Mouse (Mus musculus): Measurements from ENCODE around the gene Bmp5.
"Not testable (repeated sequence)": the region's sequence is repeated elsewhere in the genome, so short reads cannot be mapped to it uniquely, and the experiment has no call there.

Gene Bmp5

GRCm38 (mm10) chr9:75775129-75775845 is at the start of gene Bmp5:
TSS of gene Bmp5 (plus strand) at chr9:75775364.
- DNase-seq: no peak

DNA sequence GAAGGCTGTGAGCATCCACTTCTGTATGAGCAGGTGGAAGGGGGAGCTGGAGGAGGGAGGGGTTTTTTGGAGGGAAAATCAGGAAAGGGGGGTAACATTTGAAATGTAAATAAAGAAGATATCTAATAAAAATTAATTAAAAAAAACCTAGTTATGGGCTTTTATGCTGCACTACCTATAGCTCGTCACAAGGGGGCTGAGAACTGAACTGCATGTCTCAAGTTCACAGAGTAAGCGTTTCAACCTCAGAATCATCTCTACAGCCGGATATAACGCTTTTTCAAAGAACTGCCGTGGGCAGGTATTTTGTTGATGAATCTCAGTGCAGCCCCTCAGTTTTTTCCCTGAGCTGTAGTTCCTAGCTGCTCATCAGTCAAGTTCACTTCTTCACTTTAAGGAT is 15.1 kb upstream of the Bmp5 start:
- DNase-seq: no peak

- no peak for DNase-seq
Observed at GRCm38 (mm10) chr9:75761567-75761966, 13.6 kb upstream of the Bmp5 start.

GRCm38 (mm10) chr9:75762487-75762886 is 12.7 kb upstream of the Bmp5 start:
- DNase-seq: no peak

- DNase-seq: no peak
Observed at GRCm38 (mm10) chr9:75764792-75765191, 10.4 kb upstream of the Bmp5 start.

DNA sequence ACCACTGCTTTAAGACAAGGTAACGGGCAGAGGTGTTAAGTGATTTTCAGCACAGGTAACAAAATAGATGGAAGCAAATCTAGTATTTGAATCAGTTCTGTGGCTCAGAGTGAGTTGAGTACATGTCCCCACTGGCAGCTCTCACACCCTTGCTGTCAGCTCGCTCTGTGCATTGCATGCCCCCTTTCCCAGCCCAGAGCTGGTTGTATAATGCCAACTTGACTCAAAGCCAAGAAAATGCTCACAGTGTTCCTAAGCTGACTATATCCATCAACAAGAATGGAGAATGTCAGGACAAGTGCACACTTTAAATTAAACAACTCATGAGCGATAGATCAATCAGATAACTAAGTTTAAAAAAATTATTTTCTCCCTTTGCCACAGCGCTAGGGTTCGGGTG is 8.6 kb upstream of the Bmp5 start:
- no peak for DNase-seq

DNA sequence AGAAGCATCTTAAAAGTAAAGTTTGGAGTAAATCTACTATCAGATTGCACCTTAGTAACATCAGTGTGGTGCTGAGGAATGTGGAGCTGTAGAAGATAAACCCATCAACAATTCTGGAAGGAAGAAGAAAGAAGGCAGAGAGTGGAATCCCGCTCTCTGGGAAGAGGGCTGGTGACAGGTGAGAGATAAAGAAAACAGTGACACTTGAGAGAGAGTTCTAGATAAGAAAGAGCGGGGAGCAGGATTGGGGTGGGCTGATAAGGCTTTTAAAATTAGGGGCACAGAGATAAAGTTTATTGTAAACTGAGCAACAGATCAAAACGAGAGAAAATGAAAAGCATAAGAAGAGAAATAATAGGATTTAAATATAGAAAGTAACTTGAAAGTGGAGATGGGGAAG is 6.1 kb upstream of the Bmp5 start:
- DNase-seq: no peak

DNA sequence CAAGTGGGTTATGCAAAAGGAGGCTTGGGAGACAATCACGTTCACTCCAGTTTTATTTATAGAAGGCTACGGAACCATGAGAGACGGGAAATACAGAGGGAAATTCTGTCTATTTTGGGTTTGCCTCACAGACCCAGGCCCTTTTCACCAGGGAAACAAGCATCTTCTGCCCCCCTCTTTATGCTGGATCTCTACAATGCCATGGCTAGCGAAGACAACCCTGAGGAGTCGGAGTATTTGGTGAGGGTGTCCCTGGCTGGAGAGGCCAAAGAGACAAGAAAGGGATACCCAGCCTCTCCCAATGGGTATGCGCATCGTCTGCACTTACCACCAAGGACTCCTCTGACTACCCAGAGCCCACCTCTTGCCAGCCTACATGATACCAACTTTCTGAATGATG is 989 bp downstream of the Bmp5 start:
- no peak for DNase-seq

- no peak for DNase-seq
Observed at GRCm38 (mm10) chr9:75778762-75779346, 3.7 kb downstream of the Bmp5 start.

DNA sequence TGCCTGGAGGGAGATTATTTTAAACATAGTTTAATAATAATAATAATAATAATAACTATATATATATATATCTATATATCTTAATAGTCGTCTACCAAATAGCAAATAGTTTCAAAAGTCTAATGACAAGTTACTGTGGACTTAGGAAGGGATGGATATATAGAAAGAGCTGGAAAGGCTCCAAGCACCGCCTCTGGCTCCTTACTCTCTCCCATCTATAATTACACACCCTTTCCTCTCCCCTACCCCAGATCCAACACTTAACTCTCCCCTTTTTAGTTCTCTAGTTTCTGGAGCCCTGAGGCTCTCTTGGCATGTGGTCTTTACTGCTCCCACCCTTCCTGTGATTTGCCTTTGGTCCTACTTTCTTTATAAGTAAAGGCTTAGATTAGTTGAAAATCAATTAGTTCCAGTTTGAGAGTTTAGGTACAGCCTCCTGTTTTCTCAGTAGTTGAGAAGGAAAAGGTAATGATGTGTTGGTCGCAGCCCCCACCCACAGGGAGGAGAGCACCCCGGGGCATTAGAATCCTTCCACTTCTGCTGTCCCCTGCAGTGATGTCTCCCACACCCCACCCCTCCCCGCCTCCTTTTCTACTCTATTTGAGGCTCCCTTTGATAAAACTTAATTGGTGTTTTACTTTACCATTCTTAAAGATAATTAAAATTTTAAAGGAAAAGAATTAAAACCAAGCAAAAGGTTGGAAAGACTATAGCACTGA is 5.6 kb downstream of the Bmp5 start:
- DNase-seq: no peak

- DNase-seq: no peak
Observed at GRCm38 (mm10) chr9:75781600-75781999, 6.4 kb downstream of the Bmp5 start.

GRCm38 (mm10) chr9:75783573-75783972 is 8.4 kb downstream of the Bmp5 start:
- peak in 1 of 2 experiments; percentile 3 for DNase-seq

GRCm38 (mm10) chr9:75785959-75786358 is 10.8 kb downstream of the Bmp5 start:
- DNase-seq: no peak

DNA sequence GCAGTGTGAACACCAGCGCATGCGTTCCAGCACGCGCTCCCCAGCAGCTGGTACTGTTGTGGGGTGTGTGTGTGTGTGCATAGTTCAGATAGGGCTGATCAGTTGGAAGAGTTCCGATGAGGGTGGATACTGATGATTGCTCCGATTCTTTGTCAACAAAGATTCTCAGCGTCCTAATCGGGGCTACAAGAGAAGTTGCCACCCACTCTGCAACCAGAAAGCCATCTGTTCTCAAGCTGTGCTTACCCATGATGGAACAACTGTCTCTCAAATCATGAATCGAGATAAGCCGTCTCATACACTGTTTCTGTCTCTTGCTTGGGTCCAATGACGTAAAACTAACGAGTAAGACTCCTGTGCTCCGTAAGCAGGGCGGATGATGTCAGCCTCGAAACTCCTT is 12.0 kb downstream of the Bmp5 start:
- no peak for DNase-seq

DNA sequence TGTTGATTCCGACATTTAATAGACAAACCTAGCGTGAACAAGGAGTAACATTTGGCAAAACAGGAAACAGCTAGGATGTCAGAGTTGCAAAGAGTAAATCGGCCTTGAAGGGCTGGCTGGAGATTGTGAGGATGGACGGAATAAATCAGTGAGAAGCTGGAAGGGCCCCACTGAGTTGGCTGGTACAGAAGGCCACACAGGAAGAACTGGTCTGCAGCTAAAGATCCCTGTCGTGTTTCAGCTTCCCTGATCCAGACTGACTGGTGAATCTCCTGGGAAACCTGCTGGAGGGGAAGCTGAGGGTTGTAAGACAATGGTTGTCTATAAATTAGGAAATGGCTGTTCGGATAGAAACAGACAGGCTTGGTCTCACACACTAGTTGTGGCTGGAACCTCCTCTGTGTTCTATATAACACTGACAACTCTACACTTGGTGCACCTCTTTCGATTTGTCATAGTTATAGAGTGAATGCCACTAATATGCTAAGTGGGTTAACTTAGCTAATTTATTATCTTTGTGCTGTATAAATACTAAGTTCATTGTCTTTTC is 14.8 kb downstream of the Bmp5 start:
- DNase-seq: no peak

DNA sequence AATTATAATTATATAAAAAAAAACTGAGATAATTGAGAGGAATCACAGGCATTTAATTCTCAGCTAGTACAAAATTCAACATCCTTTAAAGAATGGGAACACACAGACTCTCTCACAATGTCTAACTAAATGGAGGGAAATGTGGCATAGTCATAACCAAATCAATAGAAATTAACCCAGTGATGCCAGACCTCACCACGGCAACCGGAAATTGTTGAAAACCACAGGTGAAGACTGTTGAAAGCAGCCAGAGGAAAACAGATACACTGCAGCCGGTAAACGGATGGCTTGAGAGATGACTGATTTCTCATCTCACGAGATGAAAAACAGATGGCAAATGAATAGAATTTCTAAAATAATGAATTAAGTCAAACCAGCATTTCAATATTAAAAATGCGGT is 29.8 kb downstream of the Bmp5 start:
- no peak for DNase-seq

DNA sequence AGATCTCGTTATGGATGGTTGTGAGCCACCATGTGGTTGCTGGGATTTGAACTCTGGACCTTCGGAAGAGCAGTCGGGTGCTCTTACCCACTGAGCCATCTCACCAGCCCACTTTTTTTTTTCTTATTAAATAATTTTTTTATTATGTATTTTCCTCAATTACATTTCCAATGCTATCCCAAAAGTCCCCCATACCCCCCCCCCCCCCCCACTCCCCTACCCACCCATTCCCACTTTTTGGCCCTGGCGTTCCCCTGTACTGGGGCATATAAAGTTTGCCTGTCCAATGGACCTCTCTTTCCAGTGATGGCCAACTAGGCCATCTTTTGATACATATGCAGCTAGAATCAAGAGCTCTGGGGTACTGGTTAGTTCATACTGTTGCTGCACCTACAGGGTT is 33.0 kb downstream of the Bmp5 start:
- not testable (repeated sequence) for DNase-seq

- no peak for DNase-seq
Observed at GRCm38 (mm10) chr9:75808659-75809058, 33.5 kb downstream of the Bmp5 start.

GRCm38 (mm10) chr9:75815161-75815560 is 40.0 kb downstream of the Bmp5 start:
- DNase-seq: no peak

GRCm38 (mm10) chr9:75818400-75818799 is 43.2 kb downstream of the Bmp5 start:
- DNase-seq: no peak

DNA sequence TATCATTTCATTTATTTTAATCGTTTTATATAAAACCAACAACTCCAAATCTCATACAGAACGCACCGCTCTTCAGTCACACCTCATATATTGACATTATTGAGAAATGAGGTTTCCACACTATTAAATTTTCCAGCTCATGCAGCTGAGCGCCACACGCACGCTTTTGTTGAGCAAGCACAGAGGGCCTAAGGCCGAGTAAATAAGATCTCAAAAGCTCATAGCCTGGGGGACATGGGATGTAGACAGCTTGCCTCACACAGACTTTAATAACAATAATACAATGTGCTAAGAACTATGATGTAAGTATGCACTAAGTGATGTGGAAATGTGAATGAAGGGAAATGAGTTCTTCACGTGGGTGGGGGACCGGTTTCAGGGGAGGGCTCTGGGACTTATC is 57.3 kb downstream of the Bmp5 start:
- no peak for DNase-seq

- no peak for DNase-seq
Observed at GRCm38 (mm10) chr9:75833189-75833732, 58.1 kb downstream of the Bmp5 start.

- DNase-seq: no peak
Observed at GRCm38 (mm10) chr9:75839450-75839849, 64.3 kb downstream of the Bmp5 start.

- no peak for DNase-seq
Observed at GRCm38 (mm10) chr9:75840841-75841240, 65.7 kb downstream of the Bmp5 start.
